Mouse (Mus musculus) midbrain, embryonic 14.5 days (tissue): ENCODE measurements at regions not wholly inside any gene's neighbourhood (a gene's known extent, or its start where the extent isn't known, plus 50 kb on each side); places are given as distances from the start of the nearest gene placed in this dataset.

Experiments used
- ATAC-seq: fragments of 200-750 bp; cut with Nextera tagmentation; 2 replicates; pipeline ENCODE4 v1.8.0; 2017; ENCODE audit warnings: moderate number of reproducible peaks, moderate library complexity; ENCODE audit not compliant: low FRiP score, low TSS enrichment
- DNase-seq: peaks from one replicate; pipeline ENCODE4 v3.0.0-alpha.2; 2015
- H3K27ac ChIP-seq: fragments of 300-500 bp; sonication (generic); replicated peaks from 2 replicates; pipeline ENCODE4 v1.5.1; 2014; ENCODE audit warnings: mild to moderate bottlenecking, low read depth, low read length, moderate library complexity
- H3K27me3 ChIP-seq: fragments of 300-500 bp; sonication (generic); 2 replicates; pipeline ENCODE4 v1.6.1; 2014; ENCODE audit warnings: low read length, control low read depth, mixed read lengths; ENCODE audit not compliant: control insufficient read depth, insufficient read depth
- H3K36me3 ChIP-seq: fragments of 300-500 bp; sonication (generic); 2 replicates; pipeline ENCODE4 v1.6.1; 2014; ENCODE audit warnings: low read length, control low read depth; ENCODE audit not compliant: control insufficient read depth, insufficient read depth
- H3K4me1 ChIP-seq: fragments of 300-500 bp; sonication (generic); 2 replicates; pipeline ENCODE4 v1.6.1; 2014; ENCODE audit warnings: mild to moderate bottlenecking, antibody characterized with exemption, low read length, control low read depth; ENCODE audit not compliant: control insufficient read depth, insufficient read depth
- H3K4me2 ChIP-seq: fragments of 300-500 bp; sonication (generic); 2 replicates; pipeline ENCODE4 v1.6.1; 2014; ENCODE audit warnings: mild to moderate bottlenecking, low read length, moderate library complexity
- H3K4me3 ChIP-seq: fragments of 300-500 bp; sonication (generic); replicated peaks from 2 replicates; pipeline ENCODE4 v1.5.1; 2014; ENCODE audit warnings: low read depth, low read length
- H3K9ac ChIP-seq: fragments of 300-500 bp; sonication (generic); replicated peaks from 2 replicates; pipeline ENCODE4 v1.6.1; 2014; ENCODE audit warnings: mild to moderate bottlenecking, low read length, moderate library complexity
- H3K9me3 ChIP-seq: fragments of 300-500 bp; sonication (generic); 2 replicates; pipeline ENCODE4 v1.6.1; 2016; ENCODE audit warnings: low read length, control low read depth, mixed read lengths; ENCODE audit not compliant: control insufficient read depth
- WGBS: fragments of 180-500 bp; shearing (Covaris S2); extraction: QIAGEN DNeasy Blood & Tissue Kit; methylation state at CpG from one replicate; pipeline ENCODE4 v1.1.7; 2014; 5-methylcytosine and 5-hydroxymethylcytosine counted together

GRCm38 (mm10) chr15:11455982-11456381 lies 56.5 kb upstream of the Tars start:
- no peaks in the 10 kb centered on the region for H3K9me3 ChIP-seq
- WGBS, result 85% methylated on average over 6 of the region's 6 CpGs
- H3K36me3 ChIP-seq, result no peaks in the 10 kb centered on the region
- no peak overlapping the region for H3K4me2 ChIP-seq
- no peaks in the 10 kb centered on the region for H3K27me3 ChIP-seq
- H3K27ac ChIP-seq, result no peak overlapping the region
- no peaks in the 10 kb centered on the region for H3K4me1 ChIP-seq
- H3K9ac ChIP-seq, result no peak overlapping the region
- H3K4me3 ChIP-seq, result no peak overlapping the region
- ATAC-seq (no peak), DNase-seq (no peak)

- Histone ChIP-seq H3K27me3 (no peaks in the 10 kb centered on the region), H3K4me2 (no peak overlapping the region), H3K36me3 (no peaks in the 10 kb centered on the region), H3K9ac (no peak overlapping the region), H3K4me3 (no peak overlapping the region), H3K4me1 (no peaks in the 10 kb centered on the region), H3K27ac (no peak overlapping the region), H3K9me3 (no peaks in the 10 kb centered on the region)
- no peak for DNase-seq
- 94% methylated on average over 11 of the region's 11 CpGs for WGBS
- ATAC-seq, result no peak
Observed at GRCm38 (mm10) chr15:11455366-11455785, 55.9 kb upstream of the Tars start.

GRCm38 (mm10) chr15:11453997-11454396 lies 54.5 kb upstream of the Tars start:
- H3K4me3 ChIP-seq, result no peak overlapping the region
- H3K27me3 ChIP-seq, result no peaks in the 10 kb centered on the region
- DNase-seq (no peak), ATAC-seq (no peak)
- H3K27ac ChIP-seq, result no peak overlapping the region
- H3K9ac ChIP-seq, result no peak overlapping the region
- H3K4me2 ChIP-seq, result no peak overlapping the region
- H3K9me3 ChIP-seq, result no peaks in the 10 kb centered on the region
- no peaks in the 10 kb centered on the region for H3K4me1 ChIP-seq
- 85% methylated on average over 1 of the region's 1 CpGs for WGBS
- no peaks in the 10 kb centered on the region for H3K36me3 ChIP-seq

- Histone ChIP-seq H3K9me3 (no peaks in the 10 kb centered on the region), H3K4me3 (no peak overlapping the region), H3K4me1 (no peaks in the 10 kb centered on the region), H3K27me3 (no peaks in the 10 kb centered on the region), H3K36me3 (no peaks in the 10 kb centered on the region), H3K27ac (no peak overlapping the region), H3K4me2 (no peak overlapping the region), H3K9ac (no peak overlapping the region)
- WGBS, result 96% methylated on average over 1 of the region's 1 CpGs
- no peak for DNase-seq
- ATAC-seq, result no peak
Observed at GRCm38 (mm10) chr15:11451635-11452034, 52.2 kb upstream of the Tars start.
